Mouse (Mus musculus) forebrain, embryonic 10.5 days (tissue): ENCODE data around the gene Mrps14. TPM values are rescaled to one million over a fixed set of nuclear protein-coding genes. Genes with fewer than 3 reads are reported as not detected.

Source experiments
- DNase-seq: peaks from one replicate; pipeline ENCODE4 v3.0.0-alpha.2; 2017; ENCODE audit warnings: low spot score; ENCODE audit errors: extremely low spot score
- H3K27ac ChIP-seq: fragments of 300-500 bp; sonication (generic); 2 replicates; pipeline ENCODE4 v1.5.1; 2016; ENCODE audit warnings: mild to moderate bottlenecking
- H3K27me3 ChIP-seq: fragments of 300-500 bp; sonication (generic); 2 replicates; pipeline ENCODE4 v1.6.1; 2016; ENCODE audit warnings: mild to moderate bottlenecking; ENCODE audit not compliant: poor library complexity, severe bottlenecking
- H3K36me3 ChIP-seq: fragments of 300-500 bp; sonication (generic); replicated peaks from 2 replicates; pipeline ENCODE4 v1.6.1; 2016; ENCODE audit warnings: mild to moderate bottlenecking, moderate library complexity
- H3K4me1 ChIP-seq: fragments of 300-500 bp; sonication (generic); 2 replicates; pipeline ENCODE4 v1.6.1; 2016
- H3K4me3 ChIP-seq: fragments of 300-500 bp; sonication (generic); 2 replicates; pipeline ENCODE4 v1.5.1; 2016; ENCODE audit warnings: mild to moderate bottlenecking, moderate library complexity
- H3K9me3 ChIP-seq: fragments of 300-500 bp; sonication (generic); 2 replicates; pipeline ENCODE4 v1.6.1; 2016; ENCODE audit warnings: mild to moderate bottlenecking, moderate library complexity
- WGBS: fragments of 180-500 bp; shearing (Covaris S2); methylation state at CpG from one replicate; pipeline ENCODE4 v1.1.7; 2016; 5-methylcytosine and 5-hydroxymethylcytosine counted together
- polyA plus RNA-seq: library from polyadenylated mRNA; unstranded; fragments of >200 nt; fragmentation: Nextera tagmentation; extraction: Ambion mirVana; gene quantifications from 2 replicates; pipeline ENCODE4 v1.2.1, GENCODE M21; 2016

Mrps14 gene
- polyA plus RNA-seq, 1 experiment from 2014 or later, result 251 TPM

- peak overlapping the region; percentile 23; the same call in 1 of the 2 replicates for H3K4me3 ChIP-seq
Measured at GRCm38 (mm10) chr1:160209844-160210243, 14.8 kb downstream of the Mrps14 start.

DNA sequence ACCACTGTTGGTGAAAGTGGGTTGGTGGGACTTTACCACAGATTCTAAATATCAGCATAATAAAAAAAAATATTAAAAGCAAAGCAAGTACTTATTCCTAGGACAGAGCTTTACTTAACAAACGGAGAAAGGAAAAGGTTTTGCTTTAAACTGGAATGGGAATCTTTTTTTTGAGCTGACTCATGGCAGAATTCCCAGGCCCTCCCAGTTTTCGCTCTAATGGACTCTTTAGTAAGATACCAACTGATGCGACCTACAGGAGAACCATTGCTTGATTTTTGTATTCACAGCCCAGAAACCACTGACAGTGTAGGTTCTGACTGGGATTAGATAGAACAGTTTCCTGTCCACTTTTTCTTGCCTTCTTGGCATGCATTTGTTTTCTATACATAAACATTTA lies 15.6 kb downstream of the Mrps14 start:
- DNase-seq, result no peak
- 73% methylated on average over 3 of the region's 3 CpGs for WGBS

More at GRCm38 (mm10) chr1:160209844-160210243, 14.8 kb downstream of the Mrps14 start:
- Histone ChIP-seq H3K27ac (no peak overlapping the region), H3K27me3 (no peaks in the 10 kb centered on the region), H3K4me1 (peaks cover 22% of the 10 kb centered on the region), H3K9me3 (no peaks in the 10 kb centered on the region), H3K36me3 (peaks cover 39% of the 10 kb centered on the region)
- DNase-seq, result no peak
- WGBS, result 71% methylated on average over 2 of the region's 2 CpGs

GRCm38 (mm10) chr1:160211597-160212122 lies 16.6 kb downstream of the Mrps14 start:
- DNase-seq, result no peak
- H3K27me3 ChIP-seq, result no peaks in the 10 kb centered on the region
- peak overlapping the region; percentile 97 for H3K27ac ChIP-seq

More for the DNA sequence above, 15.6 kb downstream of the Mrps14 start:
- Histone ChIP-seq H3K36me3 (peaks cover 32% of the 10 kb centered on the region), H3K9me3 (no peaks in the 10 kb centered on the region), H3K27me3 (no peaks in the 10 kb centered on the region), H3K4me3 (peak overlapping the region; percentile 87), H3K27ac (no peak overlapping the region), H3K4me1 (peaks cover 22% of the 10 kb centered on the region)

DNA sequence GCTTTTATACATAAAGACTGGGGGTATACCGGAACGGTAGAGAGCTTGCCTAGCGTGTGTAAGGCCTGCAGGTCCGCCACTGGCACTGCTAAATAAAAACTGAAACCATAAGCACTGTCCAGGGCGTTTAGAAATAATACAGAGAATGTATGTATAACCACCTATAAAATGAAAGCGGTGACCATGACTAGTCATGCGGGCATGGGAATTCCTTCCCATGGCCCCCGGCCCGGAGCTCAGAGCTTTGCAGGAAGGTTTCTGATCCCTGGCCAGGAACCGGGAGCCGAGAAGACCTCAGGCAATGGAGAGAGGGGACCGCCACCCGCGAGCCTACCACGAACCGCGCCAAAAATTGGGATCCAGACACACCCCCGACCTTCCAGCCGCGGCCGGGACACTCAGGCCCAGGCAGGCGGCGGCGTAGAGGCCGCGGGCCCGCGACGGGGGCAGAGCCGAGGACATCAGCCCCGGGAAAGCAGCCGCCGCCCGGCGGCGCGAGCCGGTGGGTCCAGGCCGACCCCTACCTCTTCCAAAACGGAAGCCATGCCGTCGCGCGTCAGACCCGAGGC lies 17.2 kb downstream of the Mrps14 start:
- Histone ChIP-seq H3K27me3 (no peaks in the 10 kb centered on the region), H3K4me3 (peak overlapping the region; percentile 87), H3K27ac (peak overlapping the region; percentile 97), H3K9me3 (no peaks in the 10 kb centered on the region), H3K4me1 (peaks cover 22% of the 10 kb centered on the region), H3K36me3 (peaks cover 16% of the 10 kb centered on the region)
- no peak for DNase-seq
- under 1% methylated on average over 45 of the region's 45 CpGs for whole genome bisulfite sequencing

More at GRCm38 (mm10) chr1:160211597-160212122, 16.6 kb downstream of the Mrps14 start:
- Histone ChIP-seq H3K4me1 (peaks cover 22% of the 10 kb centered on the region), H3K4me3 (peak overlapping the region; percentile 87), H3K36me3 (peaks cover 21% of the 10 kb centered on the region), H3K9me3 (no peaks in the 10 kb centered on the region)
- 4% methylated on average over 8 of the region's 8 CpGs for whole genome bisulfite sequencing

- Histone ChIP-seq H3K27me3 (no peaks in the 10 kb centered on the region), H3K36me3 (peaks cover 8% of the 10 kb centered on the region), H3K4me3 (peak within 1 kb of the TSS; percentile 87), H3K9me3 (no peaks in the 10 kb centered on the region), H3K4me1 (peaks cover 22% of the 10 kb centered on the region), H3K27ac (peak within 1 kb of the TSS; percentile 97)
- WGBS, result under 1% methylated on average over 76 of the region's 76 CpGs
- DNase-seq, result peak; percentile 99
Measured at GRCm38 (mm10) chr1:160212703-160213669, 18.0 kb downstream of the Mrps14 start, which contains the start of gene Cacybp. Cacybp (minus strand) TSS chr1:160212875.

DNA sequence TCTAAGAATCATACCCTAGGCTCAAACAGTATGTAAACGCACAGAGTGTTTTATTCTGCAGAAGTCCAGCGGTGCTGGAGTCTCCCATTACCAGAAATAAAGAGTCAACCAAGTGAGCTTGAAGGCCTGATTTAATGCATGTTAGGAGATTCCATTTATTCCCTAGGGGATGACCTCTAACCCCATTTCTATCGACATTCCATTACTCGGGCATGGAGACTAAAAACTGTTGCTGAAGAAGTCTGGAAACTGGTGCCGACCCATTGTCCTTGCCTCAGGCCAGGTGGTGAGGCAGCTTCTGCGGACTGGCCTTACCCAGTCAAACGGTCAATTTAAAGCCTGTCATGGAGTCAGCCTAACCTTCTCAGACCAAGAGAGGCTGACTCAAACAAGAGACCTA lies 19.2 kb downstream of the Mrps14 start:
- WGBS, result 87% methylated on average over 7 of the region's 7 CpGs
- Histone ChIP-seq H3K27ac (0 out of 2 replicates have a peak overlapping the region, but pooled peaks have one; percentile 97), H3K4me1 (peaks cover 22% of the 10 kb centered on the region), H3K9me3 (no peaks in the 10 kb centered on the region), H3K4me3 (peak overlapping the region; percentile 87), H3K27me3 (no peaks in the 10 kb centered on the region), H3K36me3 (peaks cover 2% of the 10 kb centered on the region; the same call in 1 of the 2 replicates)
- DNase-seq, result no peak

GRCm38 (mm10) chr1:160217898-160218297 lies 22.9 kb downstream of the Mrps14 start:
- Histone ChIP-seq H3K4me1 (0 out of 2 replicates have a peak, but pooled peaks cover 3% of the 10 kb centered on the region), H3K4me3 (no peak overlapping the region), H3K27me3 (no peaks in the 10 kb centered on the region), H3K9me3 (no peaks in the 10 kb centered on the region), H3K27ac (no peak overlapping the region), H3K36me3 (no peaks in the 10 kb centered on the region)
- 85% methylated on average over 3 of the region's 3 CpGs for WGBS
- DNase-seq, result no peak

GRCm38 (mm10) chr1:160224093-160224492 lies 29.1 kb downstream of the Mrps14 start:
- H3K4me1 ChIP-seq, result no peaks in the 10 kb centered on the region
- 74% methylated on average over 2 of the region's 2 CpGs for WGBS
- H3K9me3 ChIP-seq, result no peaks in the 10 kb centered on the region
- H3K27ac ChIP-seq, result no peak overlapping the region
- no peaks in the 10 kb centered on the region for H3K36me3 ChIP-seq
- no peak overlapping the region for H3K4me3 ChIP-seq
- H3K27me3 ChIP-seq, result no peaks in the 10 kb centered on the region
- no peak for DNase-seq

DNA sequence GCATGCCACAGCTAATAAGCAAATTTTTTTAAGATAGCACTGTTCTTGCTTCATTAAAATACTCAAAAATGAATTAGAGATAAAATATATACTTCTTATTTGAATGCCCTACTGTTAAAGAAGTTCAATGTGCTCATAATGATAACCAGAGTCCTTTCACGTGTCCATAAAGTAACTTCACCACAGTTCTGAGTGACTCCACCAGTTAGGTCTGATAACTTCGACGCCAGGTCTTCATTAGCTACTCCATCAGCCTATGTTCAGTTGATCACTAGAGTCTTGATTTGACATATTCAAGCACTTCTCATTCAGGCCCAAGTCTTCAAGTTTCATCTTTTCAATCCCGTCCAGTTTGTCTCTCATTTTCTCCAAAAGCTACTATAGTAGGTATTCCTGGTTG lies 32.2 kb downstream of the Mrps14 start:
- Histone ChIP-seq H3K9me3 (no peaks in the 10 kb centered on the region), H3K4me3 (no peak overlapping the region), H3K36me3 (no peaks in the 10 kb centered on the region), H3K4me1 (peaks cover 6% of the 10 kb centered on the region; the same call in 1 of the 2 replicates), H3K27me3 (no peaks in the 10 kb centered on the region), H3K27ac (no peak overlapping the region)
- WGBS, result 91% methylated on average over 4 of the region's 4 CpGs
- no peak for DNase-seq

GRCm38 (mm10) chr1:160227850-160228249 lies 32.8 kb downstream of the Mrps14 start:
- Histone ChIP-seq H3K27ac (no peak overlapping the region), H3K36me3 (no peaks in the 10 kb centered on the region), H3K4me1 (peaks cover 6% of the 10 kb centered on the region; the same call in 1 of the 2 replicates), H3K9me3 (no peaks in the 10 kb centered on the region), H3K27me3 (no peaks in the 10 kb centered on the region), H3K4me3 (no peak overlapping the region)
- no peak for DNase-seq

DNA sequence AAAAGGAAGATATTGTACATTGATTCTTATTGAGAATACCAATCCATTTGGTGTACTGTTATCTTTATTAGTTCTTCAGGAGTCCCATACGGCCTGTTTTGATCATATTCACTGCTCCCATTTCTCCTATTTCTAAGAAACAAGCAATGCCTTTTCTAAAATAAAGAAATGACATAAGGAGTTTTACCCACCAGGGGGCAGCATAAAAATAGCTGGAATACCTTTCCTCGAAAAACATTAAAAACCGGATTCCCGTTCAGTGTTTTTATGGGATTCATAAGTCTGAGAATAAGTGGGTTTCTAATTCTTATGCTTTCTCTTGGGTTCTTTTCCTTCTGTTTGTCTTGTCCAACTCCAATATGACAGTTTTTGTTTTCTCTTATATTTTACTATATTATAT lies 36.0 kb downstream of the Mrps14 start:
- Histone ChIP-seq H3K36me3 (no peaks in the 10 kb centered on the region), H3K4me3 (no peak overlapping the region), H3K4me1 (peaks cover 6% of the 10 kb centered on the region; the same call in 1 of the 2 replicates), H3K27me3 (no peaks in the 10 kb centered on the region), H3K27ac (no peak overlapping the region), H3K9me3 (no peaks in the 10 kb centered on the region)
- no peak for DNase-seq
- WGBS, result 75% methylated on average over 4 of the region's 4 CpGs

DNA sequence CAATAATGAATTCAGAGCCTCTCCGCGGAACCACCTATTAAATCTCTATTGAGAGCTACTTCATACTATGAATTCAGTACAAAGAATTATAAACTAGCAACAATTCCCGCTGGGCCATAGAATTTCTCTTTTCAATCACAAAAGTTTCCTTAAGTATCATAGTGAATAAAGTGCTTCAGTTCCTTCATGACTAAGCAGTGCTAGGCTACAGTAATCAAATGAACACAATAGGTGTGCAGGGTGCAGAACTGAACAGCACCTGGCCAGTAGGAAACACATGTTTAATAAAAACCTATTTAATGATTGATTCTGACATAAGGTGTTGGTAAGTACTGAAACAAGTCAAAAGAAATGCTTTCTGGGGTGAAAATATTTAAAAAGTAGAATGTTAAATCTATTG lies 37.1 kb downstream of the Mrps14 start:
- Histone ChIP-seq H3K27ac (no peak overlapping the region), H3K36me3 (no peaks in the 10 kb centered on the region), H3K27me3 (no peaks in the 10 kb centered on the region), H3K4me1 (peaks cover 6% of the 10 kb centered on the region; the same call in 1 of the 2 replicates), H3K4me3 (no peak overlapping the region), H3K9me3 (no peaks in the 10 kb centered on the region)
- DNase-seq, result no peak
- WGBS, result 86% methylated on average over 3 of the region's 3 CpGs
